Comparison of ENCODE assay signal across 29 mouse cellular contexts in genomic region chr16:20703699-20704400, GRCm38 (mm10). TPM values are rescaled to one million over a fixed set of nuclear protein-coding genes. Genes with fewer than 3 reads are reported as not detected.
DNase-seq lines count a peak whose midpoint lies in the region; ATAC-seq and TF ChIP-seq lines count a peak whose summit lies in the region.
"Had no signal": no experiment of that assay in that cellular context is flagged by ENCODE, and none has a peak within 500 bp of the region (broad histone marks: within the 10 kb centered on the region; RNA-seq: fewer than 3 reads in every experiment).

No protein-coding gene starts in this region.

- no peaks in the 10 kb centered on the region for H3K79me2 ChIP-seq in MEL (ENCODE audit: control insufficient read depth, insufficient read depth, low read length, poor library complexity)

- H3K9me3 ChIP-seq in G1E (replicated peaks) (no peaks in the 10 kb centered on the region), MEL (replicated peaks; ENCODE audit: insufficient read depth, low read length) (no peaks in the 10 kb centered on the region)
- no peaks in the 10 kb centered on the region for H3K9me3 ChIP-seq in liver, embryonic 11.5 days (ENCODE audit: control insufficient read depth, low read length)
- no peaks in the 10 kb centered on the region for H3K9me3 ChIP-seq in liver, embryonic 16.5 days (replicated peaks; ENCODE audit: control insufficient read depth, low read length)
- H3K9me3 ChIP-seq: embryonic facial prominence, embryonic 10.5 days; embryonic facial prominence, embryonic 15.5 days; forebrain, embryonic 15.5 days; kidney, embryonic 15.5 days; midbrain, embryonic 12.5 days had no signal

- TF ChIP-seq CTCF in G1E (IDR thresholded peaks at IDR 0.05; ENCODE audit: low read depth, low read length) (no peak), MEL (IDR thresholded peaks at IDR 0.05 in 2 of 3, conservative IDR thresholded peaks at IDR 0.05 in 1 of 3; ENCODE audit: control insufficient read depth in 1 of 3, insufficient read depth in 1 of 3, low read depth in 2 of 3, low read length in 3 of 3, poor library complexity in 1 of 3, severe bottlenecking in 1 of 3) (no peak)

- peak overlapping the region; percentile 32 for H3K27ac ChIP-seq in MEL (ENCODE audit: control insufficient read depth, low read depth, low read length)
- peak overlapping the region; percentile 91 for H3K27ac ChIP-seq in liver, embryonic 11.5 days (ENCODE audit: low read depth, low read length)
- H3K27ac ChIP-seq in liver, embryonic 16.5 days (ENCODE audit: low read length), result peak overlapping the region; percentile 91
- H3K27ac ChIP-seq: embryonic facial prominence, embryonic 10.5 days; embryonic facial prominence, embryonic 15.5 days; forebrain, embryonic 15.5 days; gastrocnemius, adult 2 months; heart, adult 2 months; kidney, embryonic 15.5 days; midbrain, embryonic 12.5 days had no signal

- no peak for ATAC-seq in G1E (ENCODE audit: extremely low read depth, insufficient number of reproducible peaks, low FRiP score, poor library complexity, severe bottlenecking)
- ATAC-seq in liver, embryonic 11.5 days (replicated peaks; ENCODE audit: low FRiP score), result peak; percentile 76
- ATAC-seq in liver, embryonic 16.5 days (ENCODE audit: low read depth), result peak; percentile 77
- ATAC-seq: forebrain, embryonic 15.5 days; hindbrain, embryonic 16.5 days had no signal

- WGBS in liver, embryonic 11.5 days, result 64% methylated on average over 6 of the region's 6 CpGs
- WGBS in liver, embryonic 16.5 days (ENCODE audit: insufficient replicate concordance), result 37% methylated on average over 6 of the region's 6 CpGs

- H3K4me2 ChIP-seq in liver, embryonic 11.5 days, result peak overlapping the region; percentile 56
- peak overlapping the region; percentile 28 for H3K4me2 ChIP-seq in liver, embryonic 16.5 days (ENCODE audit: low read depth, low read length)
- H3K4me2 ChIP-seq: embryonic facial prominence, embryonic 15.5 days; forebrain, embryonic 15.5 days; kidney, embryonic 15.5 days; lung, embryonic 14.5 days; midbrain, embryonic 12.5 days had no signal

- H3K4me1 ChIP-seq in G1E (ENCODE audit: insufficient read depth, low read depth, low read length) (peaks cover 83% of the 10 kb centered on the region), MEL (ENCODE audit: control insufficient read depth in 1 of 2, insufficient read depth in 2 of 2, low read length in 2 of 2) (peaks cover 15 to 33% of the 10 kb centered on the region in 2 experiments)
- peaks cover 63% of the 10 kb centered on the region for H3K4me1 ChIP-seq in liver, embryonic 11.5 days (replicated peaks; ENCODE audit: control insufficient read depth, insufficient read depth, low read length)
- peaks cover 64% of the 10 kb centered on the region for H3K4me1 ChIP-seq in liver, embryonic 16.5 days (ENCODE audit: control insufficient read depth, low read depth, low read length)

- H3K4me3 ChIP-seq in G1E (ENCODE audit: low read depth, low read length), result peak overlapping the region; percentile 62; the same call in 1 of the 2 replicates
- no peak overlapping the region for H3K4me3 ChIP-seq in MEL (ENCODE audit: control insufficient read depth in 1 of 2, insufficient read depth in 1 of 2, low read depth in 2 of 2, low read length in 2 of 2)
- H3K4me3 ChIP-seq in liver, embryonic 11.5 days (ENCODE audit: low read depth, low read length), result peak overlapping the region; percentile 21; the same call in 1 of the 2 replicates
- no peak overlapping the region for H3K4me3 ChIP-seq in liver, embryonic 16.5 days (ENCODE audit: low read depth, low read length)
- H3K4me3 ChIP-seq: embryonic facial prominence, embryonic 10.5 days; embryonic facial prominence, embryonic 15.5 days; forebrain, embryonic 15.5 days; gastrocnemius, adult 2 months; heart, adult 2 months; kidney, embryonic 15.5 days; midbrain, embryonic 12.5 days had no signal

- TF ChIP-seq POLR2A in MEL (IDR thresholded peaks at IDR 0.05; ENCODE audit: control insufficient read depth in 1 of 2, insufficient read depth in 1 of 2, low read depth in 1 of 2, low read length in 2 of 2, poor library complexity in 1 of 2), result no peak

- no peaks in the 10 kb centered on the region for H3K27me3 ChIP-seq in G1E (ENCODE audit: insufficient read depth, low read length)
- H3K27me3 ChIP-seq in MEL (ENCODE audit: control insufficient read depth in 1 of 2, insufficient read depth in 2 of 2, low read length in 2 of 2), result no peaks in the 10 kb centered on the region
- no peaks in the 10 kb centered on the region for H3K27me3 ChIP-seq in liver, embryonic 11.5 days (replicated peaks; ENCODE audit: control insufficient read depth, insufficient read depth, low read length)
- H3K27me3 ChIP-seq in liver, embryonic 16.5 days (ENCODE audit: control insufficient read depth, insufficient read depth, low read depth, low read length), result no peaks in the 10 kb centered on the region
- H3K27me3 ChIP-seq: embryonic facial prominence, embryonic 15.5 days; forebrain, embryonic 15.5 days; kidney, embryonic 15.5 days; midbrain, embryonic 12.5 days had no signal

- no peak overlapping the region for H3K9ac ChIP-seq in MEL (ENCODE audit: control insufficient read depth, low read depth, low read length, poor library complexity, severe bottlenecking)
- peak overlapping the region; percentile 59 for H3K9ac ChIP-seq in liver, embryonic 11.5 days (ENCODE audit: low read depth, low read length)
- peak overlapping the region; percentile 40 for H3K9ac ChIP-seq in liver, embryonic 16.5 days (ENCODE audit: low read depth, low read length)
- H3K9ac ChIP-seq: embryonic facial prominence, embryonic 15.5 days; forebrain, embryonic 15.5 days; lung, embryonic 14.5 days; midbrain, embryonic 12.5 days had no signal

- DNase-seq in G1E (ENCODE audit: low spot score) (peak; percentile 26), MEL (ENCODE audit: low read depth, low spot score) (peak; percentile 59)
- no peak for DNase-seq in liver, embryonic 11.5 days (ENCODE audit: low spot score)
- DNase-seq in cerebellum, postnatal 4 days (ENCODE audit: low spot score in 2 of 2), result no peak
- no peak for DNase-seq in heart, postnatal 4 days
- no peak for DNase-seq in kidney, postnatal 10 days
- DNase-seq: adrenal gland, postnatal 14 days; B cell, adult 2 months; cerebellum, adult 18-20 months; cerebellum, postnatal 10 days; gastrocnemius, adult 2 months; heart, adult 2 months; heart, postnatal 14 days; kidney, adult 18-20 months; kidney, postnatal 36 days; layer of hippocampus, postnatal 36 days; left cerebral cortex, postnatal 4 days; lung, embryonic 14.5 days; right cerebral cortex, postnatal 25 days; thymus, adult 2 months; thymus, postnatal 36 days had no signal

- no peak for TF ChIP-seq RAD21 in MEL (IDR thresholded peaks at IDR 0.05; ENCODE audit: low read depth, low read length)

- H3K36me3 ChIP-seq in G1E (replicated peaks) (peaks cover 82% of the 10 kb centered on the region), MEL (ENCODE audit: control insufficient read depth in 1 of 2, insufficient read depth in 2 of 2, low read length in 2 of 2) (peaks cover 0 to 34% of the 10 kb centered on the region in 2 experiments; a peak in 2 of 4 replicates)
- H3K36me3 ChIP-seq in liver, embryonic 11.5 days (ENCODE audit: control insufficient read depth, insufficient read depth, low read length), result peaks cover 9% of the 10 kb centered on the region
- H3K36me3 ChIP-seq in liver, embryonic 16.5 days (ENCODE audit: control insufficient read depth, insufficient read depth), result peaks cover 3% of the 10 kb centered on the region; the same call in 1 of the 2 replicates

- TF ChIP-seq EP300 in MEL (IDR thresholded peaks at IDR 0.05; ENCODE audit: low read depth in 1 of 2, low read length in 2 of 2), result peak; percentile 39 to 74; a peak in 3 of 4 replicates

RNA-seq across cellular contexts. Expression of gene Fam131a, which starts 10.8 kb away (rescaled TPM):
- total RNA-seq in G1E (2014; fragmentation: Nextera tagmentation), result 3.1 and 3.9 TPM in 2 replicates
- 1.2 and 2.6 TPM in 2 replicates for total RNA-seq in G1E (2017)
- 9.5 and 10.1 TPM in 2 replicates for polyA plus RNA-seq in G1E (2012)
- total RNA-seq in MEL (2012; rRNA removed), result not detected in 2 replicates
- not detected for polyA plus RNA-seq in MEL (2012; ENCODE audit: insufficient read depth in 1 of 2, insufficient read length in 2 of 2, low read depth in 1 of 2, low replicate concordance in 2 of 2, missing spikeins in 1 of 2)
- polyA plus RNA-seq in liver, embryonic 11.5 days (2014; fragmentation: Nextera tagmentation; extraction: Ambion mirVana), result 2.1 TPM in 2 replicates
- polyA plus RNA-seq in liver, embryonic 16.5 days (2015; fragmentation: Nextera tagmentation; extraction: Ambion mirVana), result 1.4 and 2.3 TPM in 2 replicates
- total RNA-seq in heart, postnatal 4 days (2021), result 10 to 100 TPM in 1 of 2 experiments, 1 to 10 TPM in 1; 10.0 to 13.8 TPM

RNA-seq across cellular contexts. Expression of gene Polr2h, which starts 13.6 kb away (rescaled TPM):
- total RNA-seq in G1E (2014; fragmentation: Nextera tagmentation) (17.5 and 22.7 TPM in 2 replicates), G1E (2017) (95.7 and 97.6 TPM in 2 replicates), MEL (2012; rRNA removed) (174 and 180 TPM in 2 replicates)
- polyA plus RNA-seq in G1E (2012) (3.3 and 6.1 TPM in 2 replicates), MEL (2012; ENCODE audit: insufficient read depth in 1 of 2, insufficient read length in 2 of 2, low read depth in 1 of 2, low replicate concordance in 2 of 2, missing spikeins in 1 of 2) (10 to 100 TPM in 1 of 2 experiments, not detected in 1; 95.4 TPM)
- polyA plus RNA-seq in liver, embryonic 11.5 days (2014; fragmentation: Nextera tagmentation; extraction: Ambion mirVana), result 124 and 127 TPM in 2 replicates
- 27.7 and 31.6 TPM in 2 replicates for polyA plus RNA-seq in liver, embryonic 16.5 days (2015; fragmentation: Nextera tagmentation; extraction: Ambion mirVana)
- 10 to 100 TPM; 15.6 to 16.7 TPM for total RNA-seq in heart, postnatal 4 days (2021)

RNA-seq across cellular contexts. Expression of gene Clcn2, which starts 13.7 kb away (rescaled TPM):
- 25.8 and 26.7 TPM in 2 replicates for total RNA-seq in G1E (2014; fragmentation: Nextera tagmentation)
- 16.4 and 23.3 TPM in 2 replicates for total RNA-seq in G1E (2017)
- polyA plus RNA-seq in G1E (2012), result 32.6 and 55.5 TPM in 2 replicates
- 3.6 and 5.4 TPM in 2 replicates for total RNA-seq in MEL (2012; rRNA removed)
- polyA plus RNA-seq in MEL (2012; ENCODE audit: insufficient read depth in 1 of 2, insufficient read length in 2 of 2, low read depth in 1 of 2, low replicate concordance in 2 of 2, missing spikeins in 1 of 2), result 1 to 10 TPM in 1 of 2 experiments, not detected in 1; 9.4 TPM
- 14.4 and 15.3 TPM in 2 replicates for polyA plus RNA-seq in liver, embryonic 11.5 days (2014; fragmentation: Nextera tagmentation; extraction: Ambion mirVana)
- 9.7 and 11.5 TPM in 2 replicates for polyA plus RNA-seq in liver, embryonic 16.5 days (2015; fragmentation: Nextera tagmentation; extraction: Ambion mirVana)
- total RNA-seq in heart, postnatal 4 days (2021), result 1 to 10 TPM; 3.2 to 4.5 TPM

RNA-seq across cellular contexts. Expression of gene Chrd, which starts 29.1 kb away (rescaled TPM):
- total RNA-seq in G1E (2014; fragmentation: Nextera tagmentation) (not detected in 2 replicates), G1E (2017) (0.05 and 0.06 TPM in 2 replicates), MEL (2012; rRNA removed) (not detected in 2 replicates)
- polyA plus RNA-seq in G1E (2012) (not detected in 2 replicates), MEL (2012; ENCODE audit: insufficient read depth in 1 of 2, insufficient read length in 2 of 2, low read depth in 1 of 2, low replicate concordance in 2 of 2, missing spikeins in 1 of 2) (not detected)
- 0.77 and 0.93 TPM in 2 replicates for polyA plus RNA-seq in liver, embryonic 11.5 days (2014; fragmentation: Nextera tagmentation; extraction: Ambion mirVana)
- 0.32 and 0.39 TPM in 2 replicates for polyA plus RNA-seq in liver, embryonic 16.5 days (2015; fragmentation: Nextera tagmentation; extraction: Ambion mirVana)
- 1 to 10 TPM; 1.6 to 1.9 TPM for total RNA-seq in heart, postnatal 4 days (2021)
- total RNA-seq: megakaryocyte, adult 5-6 weeks had no signal

RNA-seq across cellular contexts. Expression of gene Thpo, which starts 30.5 kb away (rescaled TPM):
- total RNA-seq in G1E (2014; fragmentation: Nextera tagmentation) (not detected in 2 replicates), G1E (2017) (not detected in 2 replicates), MEL (2012; rRNA removed) (not detected in 2 replicates)
- polyA plus RNA-seq in G1E (2012) (not detected in 2 replicates), MEL (2012; ENCODE audit: insufficient read depth in 1 of 2, insufficient read length in 2 of 2, low read depth in 1 of 2, low replicate concordance in 2 of 2, missing spikeins in 1 of 2) (not detected)
- 4.1 and 4.3 TPM in 2 replicates for polyA plus RNA-seq in liver, embryonic 11.5 days (2014; fragmentation: Nextera tagmentation; extraction: Ambion mirVana)
- polyA plus RNA-seq in liver, embryonic 16.5 days (2015; fragmentation: Nextera tagmentation; extraction: Ambion mirVana), result 5.1 and 6.1 TPM in 2 replicates
- total RNA-seq in heart, postnatal 4 days (2021), result under 1 TPM in 1 of 2 experiments, not detected in 1; 0.27 TPM
- total RNA-seq: megakaryocyte, adult 5-6 weeks had no signal

Comparison
In these comparisons a context has a peak if more than half of its experiments do, and no peak if none do; other contexts are left out.
1. H3K4me3 ChIP-seq: peak in G1E (single experiment) and liver, embryonic 11.5 days (single experiment); none in MEL (0 of 2) and liver, embryonic 16.5 days (single experiment).
2. DNase-seq: peak in G1E (single experiment) and MEL (single experiment); none in liver, embryonic 11.5 days (single experiment), cerebellum, postnatal 4 days (0 of 2), heart, postnatal 4 days (single experiment) and kidney, postnatal 10 days (single experiment).
3. H3K27ac ChIP-seq: peak in every context shown above with its lines; median percentile 91 in liver, embryonic 11.5 days; 91 in liver, embryonic 16.5 days; 32 in MEL.